Mouse (Mus musculus): ENCODE results near the gene Camk2g.

Gene Camk2g

DNA sequence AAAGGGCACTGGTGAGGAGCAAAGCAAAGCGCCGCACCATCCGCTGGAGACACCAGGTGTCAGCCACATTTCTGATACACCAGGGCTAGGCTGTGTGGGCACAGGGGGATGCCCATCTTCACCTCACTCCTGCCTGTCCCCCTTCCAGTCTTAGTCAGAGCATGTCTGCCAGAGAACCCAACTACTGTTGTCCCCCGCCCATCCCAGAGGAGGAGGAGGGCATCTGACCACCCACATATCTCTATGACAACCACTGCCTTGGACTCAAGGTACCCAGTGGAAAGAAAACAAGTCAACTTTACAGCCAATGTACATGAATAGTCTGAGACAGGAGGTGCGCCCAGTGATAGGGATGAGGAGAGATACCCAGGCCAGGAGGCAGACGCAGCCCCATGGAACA is 2.9 kb downstream of the Camk2g start:
- in situ Hi-C loops (cut with MboI; ENCODE audit: low pct_unique_long_range_greater_than_20kb in 1 of 2, low sequenced_read_pairs in 2 of 2, unreplicated experiment in 1 of 2), result no loop called here

GRCm38 (mm10) chr14:20790445-20790844 is 3.4 kb downstream of the Camk2g start:
- in situ Hi-C loops (cut with MboI; ENCODE audit: low pct_unique_long_range_greater_than_20kb in 1 of 2, low sequenced_read_pairs in 2 of 2, unreplicated experiment in 1 of 2), result no loop called here

DNA sequence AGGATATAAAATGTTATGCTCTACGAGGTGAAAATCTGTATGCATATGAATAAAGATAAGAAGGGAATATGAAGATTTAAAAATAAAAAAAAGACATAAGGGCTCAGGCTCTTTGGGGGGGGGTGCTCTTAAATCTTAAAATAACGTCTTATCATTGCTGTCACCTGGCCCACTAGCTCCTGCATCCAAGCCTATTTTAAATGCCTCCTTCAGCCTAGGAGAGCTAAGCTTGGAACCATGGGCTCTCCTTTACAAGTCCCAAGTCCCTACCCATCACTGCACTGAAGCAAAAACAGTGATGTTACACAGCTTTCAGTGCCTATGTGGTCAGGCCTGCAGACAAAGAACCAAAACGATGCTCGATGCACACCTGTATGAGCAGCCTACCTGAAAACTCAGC is 4.3 kb downstream of the Camk2g start:
- in situ Hi-C loops (cut with MboI; ENCODE audit: low pct_unique_long_range_greater_than_20kb in 1 of 2, low sequenced_read_pairs in 2 of 2, unreplicated experiment in 1 of 2), result no loop called here

DNA sequence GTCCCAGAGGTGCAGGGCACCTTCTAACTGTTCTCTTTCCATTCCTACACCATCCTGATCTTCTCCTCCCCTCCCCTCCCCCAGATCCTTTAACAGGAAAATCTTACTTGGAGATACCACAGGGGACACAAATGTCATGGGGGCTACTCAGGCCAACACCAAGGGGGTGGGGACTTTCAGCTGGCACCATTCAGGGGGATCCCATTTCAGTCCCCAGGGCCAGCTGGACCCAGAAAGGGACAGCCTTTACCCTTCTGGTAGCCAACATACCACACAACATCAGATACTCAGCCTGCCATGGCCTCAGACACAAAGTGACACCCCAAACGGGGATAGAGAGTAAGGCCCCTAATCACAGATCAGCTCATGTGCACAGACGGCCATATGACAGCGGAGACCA is 5.7 kb downstream of the Camk2g start:
- in situ Hi-C loops (cut with MboI; ENCODE audit: low pct_unique_long_range_greater_than_20kb in 1 of 2, low sequenced_read_pairs in 2 of 2, unreplicated experiment in 1 of 2), result no loop called here

GRCm38 (mm10) chr14:20786611-20787015 is 7.3 kb downstream of the Camk2g start:
- in situ Hi-C loops (cut with MboI; ENCODE audit: low pct_unique_long_range_greater_than_20kb in 1 of 2, low sequenced_read_pairs in 2 of 2, unreplicated experiment in 1 of 2), result no loop called here

DNA sequence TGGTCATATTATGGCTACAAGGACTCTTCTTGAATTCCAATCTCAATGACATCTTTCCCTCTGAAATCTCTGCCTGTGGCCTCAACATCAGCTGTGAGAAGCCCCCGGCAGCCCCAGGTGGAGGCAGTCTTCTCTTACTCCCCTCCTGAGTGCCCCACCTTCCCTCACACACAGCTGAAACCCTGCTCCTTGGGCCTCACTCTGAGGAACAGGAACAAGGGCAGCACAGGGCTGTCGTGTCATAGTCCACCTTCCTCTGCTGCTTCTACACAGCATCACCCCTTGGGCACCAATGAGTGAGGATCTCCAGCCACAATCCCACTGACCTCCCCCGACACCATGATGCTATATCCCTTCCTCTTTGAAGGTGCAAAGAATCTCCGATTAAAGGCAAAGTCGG is 7.9 kb downstream of the Camk2g start:
- in situ Hi-C loops (cut with MboI; ENCODE audit: low pct_unique_long_range_greater_than_20kb in 1 of 2, low sequenced_read_pairs in 2 of 2, unreplicated experiment in 1 of 2), result no loop called here

DNA sequence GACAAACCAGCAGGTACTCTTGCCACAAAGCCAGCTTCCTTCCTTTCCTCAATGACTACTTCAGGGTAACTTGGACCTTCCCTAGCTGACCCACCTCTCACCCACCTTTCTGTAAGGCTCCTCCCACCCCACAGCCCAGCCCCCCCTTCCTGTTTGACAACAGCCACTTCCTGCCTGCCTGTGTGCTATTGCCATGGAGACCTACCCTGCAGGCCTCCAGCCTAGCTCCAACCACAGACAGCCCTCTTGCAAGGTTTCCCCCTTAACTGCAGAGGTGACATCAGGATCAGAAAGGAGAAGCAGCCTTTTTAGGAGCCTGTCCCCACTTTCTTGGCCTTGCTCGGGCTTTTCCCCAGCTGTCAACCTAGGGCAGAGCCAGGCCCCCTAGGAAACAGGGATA is 8.7 kb downstream of the Camk2g start:
- in situ Hi-C loops (cut with MboI; ENCODE audit: low pct_unique_long_range_greater_than_20kb in 1 of 2, low sequenced_read_pairs in 2 of 2, unreplicated experiment in 1 of 2), result no loop called here

GRCm38 (mm10) chr14:20784708-20785107 is 9.2 kb downstream of the Camk2g start:
- in situ Hi-C loops (cut with MboI; ENCODE audit: low pct_unique_long_range_greater_than_20kb in 1 of 2, low sequenced_read_pairs in 2 of 2, unreplicated experiment in 1 of 2), result no loop called here

DNA sequence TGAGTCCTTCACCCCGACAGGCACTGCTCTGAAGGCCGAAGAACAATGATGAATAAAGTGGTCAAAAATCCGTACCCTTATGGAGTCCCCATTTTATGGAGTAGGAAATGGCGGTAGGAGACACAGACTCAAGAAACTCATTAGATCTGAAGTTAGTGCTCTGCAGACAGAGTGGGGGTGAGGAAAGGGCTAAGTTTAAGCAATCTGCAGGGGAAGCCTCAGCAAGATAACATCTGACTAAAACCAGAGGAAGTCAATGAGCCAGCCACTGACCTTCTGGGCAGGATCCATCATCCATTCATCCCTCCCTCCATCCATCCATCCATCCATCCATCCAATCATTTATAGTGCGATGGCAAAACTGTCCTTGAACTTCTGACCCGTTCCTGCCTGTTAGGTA is 10.4 kb downstream of the Camk2g start:
- in situ Hi-C loops (cut with MboI; ENCODE audit: low pct_unique_long_range_greater_than_20kb in 1 of 2, low sequenced_read_pairs in 2 of 2, unreplicated experiment in 1 of 2), result no loop called here

DNA sequence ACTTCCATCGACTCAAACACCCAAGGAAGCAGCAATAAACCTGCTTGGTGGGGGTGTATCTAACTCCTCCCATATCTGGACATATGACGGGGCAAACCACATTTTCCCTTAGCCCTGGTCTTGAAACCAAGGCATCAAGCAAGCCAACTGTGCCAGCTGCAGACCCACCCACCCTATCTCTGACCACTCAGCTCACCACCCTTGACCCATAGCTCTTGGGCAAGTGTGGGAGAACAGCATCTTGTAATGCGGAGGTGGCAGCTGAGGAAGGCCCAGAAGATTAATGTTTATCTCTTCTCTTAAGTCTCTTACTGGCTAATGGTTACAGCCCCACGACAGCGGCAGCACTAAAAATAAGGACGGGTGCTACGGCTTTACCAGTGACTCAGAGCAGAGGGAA is 11.0 kb downstream of the Camk2g start:
- in situ Hi-C loops (cut with MboI; ENCODE audit: low pct_unique_long_range_greater_than_20kb in 1 of 2, low sequenced_read_pairs in 2 of 2, unreplicated experiment in 1 of 2), result no loop called here

DNA sequence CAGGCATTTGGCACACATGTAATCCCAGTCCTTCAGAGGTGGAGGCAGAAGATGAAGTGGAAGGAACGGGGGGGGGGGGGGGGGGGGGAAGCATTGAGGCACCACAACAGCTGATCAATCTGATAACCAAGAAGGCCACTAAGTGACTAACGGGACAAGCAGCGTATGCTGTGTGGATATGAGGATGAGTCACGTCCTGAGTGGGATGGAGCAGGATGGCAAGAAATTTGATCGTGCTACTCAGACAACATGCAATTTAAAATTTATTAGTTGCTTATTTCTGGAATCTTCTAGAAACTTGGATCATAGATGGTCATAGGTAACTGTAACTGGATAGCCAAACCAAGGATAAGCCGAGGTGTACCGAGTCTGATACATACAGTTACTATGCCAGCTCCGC is 13.7 kb downstream of the Camk2g start:
- in situ Hi-C loops (cut with MboI; ENCODE audit: low pct_unique_long_range_greater_than_20kb in 1 of 2, low sequenced_read_pairs in 2 of 2, unreplicated experiment in 1 of 2), result no loop called here

- in situ Hi-C loops (cut with MboI; ENCODE audit: low pct_unique_long_range_greater_than_20kb in 1 of 2, low sequenced_read_pairs in 2 of 2, unreplicated experiment in 1 of 2), result no loop called here
Measured at GRCm38 (mm10) chr14:20778496-20778895, 15.4 kb downstream of the Camk2g start.

DNA sequence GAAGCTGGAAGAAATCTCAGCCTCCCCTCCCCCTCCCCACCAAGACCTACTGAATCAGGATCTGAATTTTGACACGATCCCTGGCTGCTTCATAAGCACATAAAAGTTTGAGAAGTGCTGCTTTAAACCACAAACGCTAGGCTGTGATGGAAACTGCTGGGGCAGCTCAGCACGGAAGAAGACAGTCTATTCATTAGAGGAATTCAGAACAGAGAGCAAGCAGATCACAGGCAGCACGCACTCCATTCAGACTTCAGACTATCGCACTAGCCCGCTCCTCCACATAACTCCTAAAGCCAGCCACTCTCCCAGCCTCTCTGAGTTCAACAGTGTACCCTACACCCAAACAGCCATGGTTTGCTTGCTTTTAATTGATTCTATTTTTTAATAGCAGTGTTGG is 18.2 kb downstream of the Camk2g start:
- in situ Hi-C loops (cut with MboI; ENCODE audit: low pct_unique_long_range_greater_than_20kb in 1 of 2, low sequenced_read_pairs in 2 of 2, unreplicated experiment in 1 of 2), result no loop called here

DNA sequence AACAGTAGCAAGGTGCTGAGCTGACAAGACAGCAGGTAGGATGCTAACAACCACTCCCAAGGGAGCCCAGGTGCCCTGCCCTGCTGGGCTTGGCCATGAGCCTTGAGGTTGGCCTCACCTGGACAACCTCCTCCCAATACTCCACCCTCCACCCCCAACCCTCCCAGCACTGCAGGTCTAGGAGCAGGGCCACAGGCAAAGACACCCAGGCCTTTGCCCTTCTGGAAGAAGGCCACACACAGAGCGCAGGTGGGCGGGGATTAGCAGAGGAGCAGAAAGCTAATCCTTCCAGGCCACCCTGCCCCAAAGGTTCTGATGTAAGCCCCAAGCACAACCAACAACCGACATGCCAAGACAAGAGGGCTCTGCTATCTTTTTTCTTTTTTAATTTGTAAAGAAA is 20.5 kb downstream of the Camk2g start:
- in situ Hi-C loops (cut with MboI; ENCODE audit: low pct_unique_long_range_greater_than_20kb in 1 of 2, low sequenced_read_pairs in 2 of 2, unreplicated experiment in 1 of 2), result loop anchor here in 1 of 2 experiments (25.0 kb wide), 1 partner anchor 89 kb away; no protein-coding TSS in a partner anchor

DNA sequence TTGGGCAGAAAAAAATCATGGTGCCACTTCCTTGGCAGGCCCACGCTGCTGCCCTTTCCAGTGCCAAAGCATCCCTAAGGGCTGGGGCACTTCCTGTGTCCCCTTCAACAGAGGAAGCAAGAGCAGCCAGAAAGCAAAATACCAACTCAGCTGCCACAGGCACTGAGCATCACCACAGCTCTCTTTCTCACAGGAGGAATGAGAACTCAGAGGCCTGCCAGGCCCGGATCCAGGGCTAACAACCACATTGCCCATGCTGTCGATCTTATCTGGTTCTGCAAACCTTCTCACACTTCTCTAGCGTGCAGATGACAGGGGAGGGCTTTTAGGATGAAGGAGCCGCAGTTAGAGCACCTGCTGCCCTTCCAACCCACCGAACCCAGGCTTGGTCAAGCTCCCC is 21.1 kb downstream of the Camk2g start:
- in situ Hi-C loops (cut with MboI; ENCODE audit: low pct_unique_long_range_greater_than_20kb in 1 of 2, low sequenced_read_pairs in 2 of 2, unreplicated experiment in 1 of 2), result loop anchor here in 1 of 2 experiments (25.0 kb wide), 1 partner anchor 89 kb away; no protein-coding TSS in a partner anchor

DNA sequence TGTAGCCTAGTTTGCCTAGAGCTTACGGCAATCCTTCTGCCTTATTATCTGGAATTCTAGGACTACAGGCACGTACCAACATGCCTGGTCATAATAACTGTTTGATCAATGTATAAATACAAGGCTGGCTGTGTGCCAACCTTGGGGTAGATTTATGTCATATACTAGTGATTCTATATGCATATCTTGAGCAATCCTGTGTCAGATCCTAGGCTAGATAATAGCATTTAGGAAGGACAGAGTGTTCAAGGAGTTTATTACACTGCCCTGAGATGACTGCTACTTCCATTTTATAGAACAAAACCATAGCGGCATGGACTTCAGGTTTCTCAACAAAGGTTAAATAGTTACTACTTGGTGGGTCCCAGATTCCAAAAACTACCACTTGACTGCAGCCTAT is 21.9 kb downstream of the Camk2g start:
- in situ Hi-C loops (cut with MboI; ENCODE audit: low pct_unique_long_range_greater_than_20kb in 1 of 2, low sequenced_read_pairs in 2 of 2, unreplicated experiment in 1 of 2), result loop anchor here in 1 of 2 experiments (25.0 kb wide), 1 partner anchor 90 kb away; no protein-coding TSS in a partner anchor

- in situ Hi-C loops (cut with MboI; ENCODE audit: low pct_unique_long_range_greater_than_20kb in 1 of 2, low sequenced_read_pairs in 2 of 2, unreplicated experiment in 1 of 2), result loop anchor here in 1 of 2 experiments (25.0 kb wide), 1 partner anchor 94 kb away; no protein-coding TSS in a partner anchor
Measured at GRCm38 (mm10) chr14:20768581-20768980, 25.3 kb downstream of the Camk2g start.

GRCm38 (mm10) chr14:20767936-20768335 is 26.0 kb downstream of the Camk2g start:
- in situ Hi-C loops (cut with MboI; ENCODE audit: low pct_unique_long_range_greater_than_20kb in 1 of 2, low sequenced_read_pairs in 2 of 2, unreplicated experiment in 1 of 2), result loop anchor here in 1 of 2 experiments (25.0 kb wide), 1 partner anchor 94 kb away; no protein-coding TSS in a partner anchor

GRCm38 (mm10) chr14:20765642-20766258 is 28.1 kb downstream of the Camk2g start:
- in situ Hi-C loops (cut with MboI; ENCODE audit: low pct_unique_long_range_greater_than_20kb in 1 of 2, low sequenced_read_pairs in 2 of 2, unreplicated experiment in 1 of 2), result loop anchor here in 1 of 2 experiments (25.0 kb wide), 1 partner anchor 97 kb away; no protein-coding TSS in a partner anchor

DNA sequence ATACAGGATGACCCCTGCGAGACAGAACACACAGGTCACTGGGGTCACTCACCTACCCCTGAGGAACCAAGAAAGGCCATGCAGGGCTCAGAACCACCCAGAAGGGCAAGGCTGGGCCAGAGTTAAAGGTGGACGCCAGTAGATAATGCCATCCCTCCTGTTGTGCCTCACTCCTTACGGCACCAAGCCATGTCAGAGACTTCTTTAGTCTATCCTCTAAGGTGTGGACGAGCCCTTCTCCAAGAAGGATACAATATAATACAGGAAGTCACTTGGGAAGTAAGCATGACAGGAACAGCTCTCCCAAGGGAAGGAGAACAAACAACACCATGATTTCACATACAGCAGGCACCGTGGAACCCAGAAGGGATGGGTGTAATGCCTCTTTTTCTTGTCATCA is 28.9 kb downstream of the Camk2g start:
- in situ Hi-C loops (cut with MboI; ENCODE audit: low pct_unique_long_range_greater_than_20kb in 1 of 2, low sequenced_read_pairs in 2 of 2, unreplicated experiment in 1 of 2), result loop anchor here in 1 of 2 experiments (25.0 kb wide), 1 partner anchor 97 kb away; no protein-coding TSS in a partner anchor
